ENCODE assay signal across 12 mouse cellular contexts in genomic region chr10:99450714-99451625, GRCm38 (mm10).
DNase-seq lines count a peak whose midpoint lies in the region; ATAC-seq lines count a peak whose summit lies in the region.
"Had no signal": no experiment of that assay in that cellular context is flagged by ENCODE, and none has a peak within 500 bp of the region (broad histone marks: within the 10 kb centered on the region; RNA-seq: fewer than 3 reads in every experiment).

No protein-coding gene starts in this region.

- no peak for DNase-seq in kidney, postnatal 4 days
- peak; percentile 47 for DNase-seq in embryo, embryonic 9.5 days (ENCODE audit: extremely low spot score)
- peak; percentile 50 for DNase-seq in naive thymus-derived CD4-positive, alpha-beta T cell, adult 2 months (ENCODE audit: low read depth)
- no peak for DNase-seq in layer of hippocampus, adult 9-11 months
- no peak for DNase-seq in left cerebral cortex, postnatal 36 days (ENCODE audit: low spot score in 2 of 2)
- no peak for DNase-seq in cerebellum, postnatal 25 days
- DNase-seq: heart, postnatal 4 days had no signal

- peak; percentile 68; the same call in 1 of the 2 replicates for ATAC-seq in kidney, embryonic 15.5 days (replicated peaks; ENCODE audit: low FRiP score)
- peak; percentile 77 for ATAC-seq in hindbrain, embryonic 15.5 days (ENCODE audit: low FRiP score, low read depth)

- 49% methylated on average over 9 of the region's 9 CpGs for WGBS in kidney, embryonic 15.5 days
- WGBS in hindbrain, embryonic 15.5 days = 29% methylated on average over 9 of the region's 9 CpGs

- intact Hi-C loops in left cerebral cortex, postnatal 36 days (cut with DNase I) = loop anchor here (10.0 kb wide), 1 partner anchor 286 kb away; no protein-coding TSS in a partner anchor

- H3K27me3 ChIP-seq in kidney, embryonic 15.5 days = no peaks in the 10 kb centered on the region
- no peaks in the 10 kb centered on the region for H3K27me3 ChIP-seq in hindbrain, embryonic 15.5 days
- H3K27me3 ChIP-seq: limb, embryonic 12.5 days had no signal

- no peak overlapping the region for H3K9ac ChIP-seq in kidney, embryonic 15.5 days
- H3K9ac ChIP-seq in hindbrain, embryonic 15.5 days = no peak overlapping the region
- H3K9ac ChIP-seq: limb, embryonic 12.5 days had no signal

- H3K36me3 ChIP-seq in kidney, embryonic 15.5 days = no peaks in the 10 kb centered on the region
- no peaks in the 10 kb centered on the region for H3K36me3 ChIP-seq in hindbrain, embryonic 15.5 days
- H3K36me3 ChIP-seq: limb, embryonic 12.5 days had no signal

- H3K4me3 ChIP-seq in kidney, embryonic 15.5 days (replicated peaks) = no peak overlapping the region
- no peak overlapping the region for H3K4me3 ChIP-seq in hindbrain, embryonic 15.5 days
- H3K4me3 ChIP-seq: limb, embryonic 12.5 days; myocyte had no signal

- peak overlapping the region; percentile 17; the same call in 1 of the 2 replicates for H3K4me2 ChIP-seq in kidney, embryonic 15.5 days
- H3K4me2 ChIP-seq in hindbrain, embryonic 15.5 days = no peak overlapping the region
- H3K4me2 ChIP-seq: limb, embryonic 12.5 days had no signal

- peak overlapping the region; percentile 32; the same call in 1 of the 2 replicates for H3K27ac ChIP-seq in kidney, embryonic 15.5 days
- H3K27ac ChIP-seq in hindbrain, embryonic 15.5 days (replicated peaks) = no peak overlapping the region
- H3K27ac ChIP-seq: limb, embryonic 12.5 days; stomach, postnatal 0 days had no signal

- H3K9me3 ChIP-seq in kidney, embryonic 15.5 days (replicated peaks) = no peaks in the 10 kb centered on the region
- H3K9me3 ChIP-seq in hindbrain, embryonic 15.5 days = no peaks in the 10 kb centered on the region
- H3K9me3 ChIP-seq: limb, embryonic 12.5 days had no signal

- peaks cover 19% of the 10 kb centered on the region for H3K4me1 ChIP-seq in kidney, embryonic 15.5 days
- H3K4me1 ChIP-seq in hindbrain, embryonic 15.5 days (replicated peaks) = peaks cover 10% of the 10 kb centered on the region

Comparison
In these comparisons a context has a peak if more than half of its experiments do, and no peak if none do; other contexts are left out.
1. DNase-seq: peak in embryo, embryonic 9.5 days (single experiment) and naive thymus-derived CD4-positive, alpha-beta T cell, adult 2 months (single experiment); none in kidney, postnatal 4 days (0 of 2), layer of hippocampus, adult 9-11 months (single experiment), left cerebral cortex, postnatal 36 days (0 of 2) and cerebellum, postnatal 25 days (0 of 2).